Mouse (Mus musculus): ENCODE measurements around the gene Slc44a4. TPM values are rescaled to one million over a fixed set of nuclear protein-coding genes. Genes with fewer than 3 reads are reported as not detected.
"Not testable (repeated sequence)": the region's sequence is repeated elsewhere in the genome, so short reads cannot be mapped to it uniquely, and the experiment has no call there.

The Slc44a4 gene
- polyA plus RNA-seq, 1 experiment, result 14.6 TPM

GRCm38 (mm10) chr17:34897373-34898159, 16.7 kb upstream of the Slc44a4 start:
- H3K4me2 ChIP-seq (ENCODE audit: low read depth), result peak overlapping the region; percentile 98
- no peaks in the 10 kb centered on the region for H3K36me3 ChIP-seq (ENCODE audit: control insufficient read depth, insufficient read depth)
- TF ChIP-seq REST (IDR thresholded peaks at IDR 0.05; ENCODE audit: insufficient read depth, insufficient read length) (no peak), MYOD1 (IDR thresholded peaks at IDR 0.05; ENCODE audit: control insufficient read depth in 1 of 3, insufficient read length in 2 of 3, low read depth in 2 of 3) (peak in 1 of 3 experiments; percentile 0), MAX (IDR thresholded peaks at IDR 0.05; ENCODE audit: low read depth) (no peak), USF1 (IDR thresholded peaks at IDR 0.05; ENCODE audit: low read depth) (no peak), MYOG (IDR thresholded peaks at IDR 0.05; ENCODE audit: control insufficient read depth in 1 of 3, insufficient read depth in 1 of 3, insufficient read length in 2 of 3, low read depth in 2 of 3) (no peak), POLR2AphosphoS2 (IDR thresholded peaks at IDR 0.05; ENCODE audit: insufficient read length, low read depth) (peak; percentile 14)
- H3ac ChIP-seq (ENCODE audit: control insufficient read depth, insufficient read length), result peak overlapping the region; percentile 75
- peak overlapping the region; percentile 91 for H3K4me3 ChIP-seq
- peaks cover 28% of the 10 kb centered on the region for H3K79me2 ChIP-seq (ENCODE audit: control insufficient read depth, insufficient read depth)
- H3K27me3 ChIP-seq (ENCODE audit: control insufficient read depth, insufficient read depth, insufficient read length), result no peaks in the 10 kb centered on the region

GRCm38 (mm10) chr17:34898160-34898586, 16.1 kb upstream of the Slc44a4 start, which contains the start of the genes C2 and Ehmt2:
TSS of gene C2 (minus strand) at chr17:34898265.
TSS of gene Ehmt2 (plus strand) at chr17:34898469.
- H3K4me3 ChIP-seq, result peak within 1 kb of the TSS; percentile 91
- peak within 1 kb of the TSS; percentile 98 for H3K4me2 ChIP-seq (ENCODE audit: low read depth)
- H3K36me3 ChIP-seq (ENCODE audit: control insufficient read depth, insufficient read depth), result peaks cover 4% of the 10 kb centered on the region
- no peaks in the 10 kb centered on the region for H3K27me3 ChIP-seq (ENCODE audit: control insufficient read depth, insufficient read depth, insufficient read length)
- H3K79me2 ChIP-seq (ENCODE audit: control insufficient read depth, insufficient read depth), result peaks cover 28% of the 10 kb centered on the region
- H3ac ChIP-seq (ENCODE audit: control insufficient read depth, insufficient read length), result peak within 1 kb of the TSS; percentile 75
- TF ChIP-seq MYOD1 (IDR thresholded peaks at IDR 0.05; ENCODE audit: control insufficient read depth in 1 of 3, insufficient read length in 2 of 3, low read depth in 2 of 3) (peak; percentile 1 to 84 (median 78)), MYOG (IDR thresholded peaks at IDR 0.05; ENCODE audit: control insufficient read depth in 1 of 3, insufficient read depth in 1 of 3, insufficient read length in 2 of 3, low read depth in 2 of 3) (peak; percentile 57 to 89 (median 69)), TCF3 (IDR thresholded peaks at IDR 0.05; ENCODE audit: insufficient read length, low read depth) (no peak), POLR2AphosphoS2 (IDR thresholded peaks at IDR 0.05; ENCODE audit: insufficient read length, low read depth) (peak; percentile 92), CEBPB (IDR thresholded peaks at IDR 0.05; ENCODE audit: insufficient read depth, poor library complexity, severe bottlenecking) (no peak), TCF12 (IDR thresholded peaks at IDR 0.05; ENCODE audit: insufficient read depth, poor library complexity, severe bottlenecking) (peak; percentile 5), USF1 (IDR thresholded peaks at IDR 0.05; ENCODE audit: low read depth) (peak; percentile 77), MAX (IDR thresholded peaks at IDR 0.05; ENCODE audit: low read depth) (peak; percentile 51), POLR2A (IDR thresholded peaks at IDR 0.05; ENCODE audit: insufficient read length, low read depth) (peak; percentile 79)

- H3K4me3 ChIP-seq, result peak overlapping the region; percentile 91
- no peak for TF ChIP-seq E2F4 (IDR thresholded peaks at IDR 0.05; ENCODE audit: insufficient read depth)
- TF ChIP-seq TCF12 (IDR thresholded peaks at IDR 0.05; ENCODE audit: insufficient read depth, poor library complexity, severe bottlenecking), result no peak
- TF ChIP-seq CEBPB (IDR thresholded peaks at IDR 0.05; ENCODE audit: insufficient read depth, poor library complexity, severe bottlenecking), result no peak
- TF ChIP-seq SRF (IDR thresholded peaks at IDR 0.05; ENCODE audit: control insufficient read depth, insufficient read length, low read depth), result no peak
- no peak for TF ChIP-seq MYOD1 (IDR thresholded peaks at IDR 0.05; ENCODE audit: control insufficient read depth in 1 of 3, insufficient read length in 2 of 3, low read depth in 2 of 3)
- no peak for TF ChIP-seq POLR2AphosphoS2 (IDR thresholded peaks at IDR 0.05; ENCODE audit: insufficient read length, low read depth)
- no peak for TF ChIP-seq MAX (IDR thresholded peaks at IDR 0.05; ENCODE audit: low read depth)
- peak overlapping the region; percentile 75 for H3ac ChIP-seq (ENCODE audit: control insufficient read depth, insufficient read length)
- no peak overlapping the region for H3K4me2 ChIP-seq (ENCODE audit: low read depth)
- H3K27me3 ChIP-seq (ENCODE audit: control insufficient read depth, insufficient read depth, insufficient read length), result no peaks in the 10 kb centered on the region
- peaks cover 28% of the 10 kb centered on the region for H3K79me2 ChIP-seq (ENCODE audit: control insufficient read depth, insufficient read depth)
- H3K36me3 ChIP-seq (ENCODE audit: control insufficient read depth, insufficient read depth), result peaks cover 4% of the 10 kb centered on the region
Measured at GRCm38 (mm10) chr17:34898706-34899052, 15.6 kb upstream of the Slc44a4 start.

GRCm38 (mm10) chr17:34899053-34899889, 15.0 kb upstream of the Slc44a4 start:
- peak overlapping the region; percentile 91 for H3K4me3 ChIP-seq
- TF ChIP-seq POLR2A (IDR thresholded peaks at IDR 0.05; ENCODE audit: insufficient read length, low read depth) (peak; percentile 8), MYOG (IDR thresholded peaks at IDR 0.05; ENCODE audit: control insufficient read depth in 1 of 3, insufficient read depth in 1 of 3, insufficient read length in 2 of 3, low read depth in 2 of 3) (peak in 1 of 3 experiments; percentile 37), MYOD1 (IDR thresholded peaks at IDR 0.05; ENCODE audit: control insufficient read depth in 1 of 3, insufficient read length in 2 of 3, low read depth in 2 of 3) (no peak)
- peaks cover 4% of the 10 kb centered on the region for H3K36me3 ChIP-seq (ENCODE audit: control insufficient read depth, insufficient read depth)
- peaks cover 28% of the 10 kb centered on the region for H3K79me2 ChIP-seq (ENCODE audit: control insufficient read depth, insufficient read depth)
- H3ac ChIP-seq (ENCODE audit: control insufficient read depth, insufficient read length), result peak overlapping the region; percentile 75
- H3K27me3 ChIP-seq (ENCODE audit: control insufficient read depth, insufficient read depth, insufficient read length), result no peaks in the 10 kb centered on the region
- peak overlapping the region; percentile 80 for H3K4me2 ChIP-seq (ENCODE audit: low read depth)

- H3K79me2 ChIP-seq (ENCODE audit: control insufficient read depth, insufficient read depth), result peaks cover 28% of the 10 kb centered on the region
- H3K4me2 ChIP-seq (ENCODE audit: low read depth), result peak overlapping the region; percentile 80
- H3K36me3 ChIP-seq (ENCODE audit: control insufficient read depth, insufficient read depth), result peaks cover 4% of the 10 kb centered on the region
- no peaks in the 10 kb centered on the region for H3K27me3 ChIP-seq (ENCODE audit: control insufficient read depth, insufficient read depth, insufficient read length)
- TF ChIP-seq MYOG (IDR thresholded peaks at IDR 0.05; ENCODE audit: control insufficient read depth in 1 of 3, insufficient read depth in 1 of 3, insufficient read length in 2 of 3, low read depth in 2 of 3) (no peak), E2F4 (IDR thresholded peaks at IDR 0.05; ENCODE audit: insufficient read depth) (no peak), MYOD1 (IDR thresholded peaks at IDR 0.05; ENCODE audit: control insufficient read depth in 1 of 3, insufficient read length in 2 of 3, low read depth in 2 of 3) (no peak), CEBPB (IDR thresholded peaks at IDR 0.05; ENCODE audit: insufficient read depth, poor library complexity, severe bottlenecking) (no peak), REST (IDR thresholded peaks at IDR 0.05; ENCODE audit: insufficient read depth, insufficient read length) (no peak), MAX (IDR thresholded peaks at IDR 0.05; ENCODE audit: low read depth) (no peak), POLR2AphosphoS2 (IDR thresholded peaks at IDR 0.05; ENCODE audit: insufficient read length, low read depth) (no peak), USF1 (IDR thresholded peaks at IDR 0.05; ENCODE audit: low read depth) (peak; percentile 34), TCF3 (IDR thresholded peaks at IDR 0.05; ENCODE audit: insufficient read length, low read depth) (no peak)
- peak overlapping the region; percentile 75 for H3ac ChIP-seq (ENCODE audit: control insufficient read depth, insufficient read length)
- peak overlapping the region; percentile 91 for H3K4me3 ChIP-seq
Measured at GRCm38 (mm10) chr17:34899890-34900243, 14.4 kb upstream of the Slc44a4 start.

GRCm38 (mm10) chr17:34900826-34901225, 13.4 kb upstream of the Slc44a4 start:
- Histone ChIP-seq H3K79me2 (ENCODE audit: control insufficient read depth, insufficient read depth) (peaks cover 28% of the 10 kb centered on the region), H3K4me2 (ENCODE audit: low read depth) (peak overlapping the region; percentile 80)
- not testable (repeated sequence) for H3K4me3 ChIP-seq; H3ac ChIP-seq (ENCODE audit: control insufficient read depth, insufficient read length); H3K36me3 ChIP-seq (ENCODE audit: control insufficient read depth, insufficient read depth); H3K27me3 ChIP-seq (ENCODE audit: control insufficient read depth, insufficient read depth, insufficient read length)

GRCm38 (mm10) chr17:34901948-34902347, 12.3 kb upstream of the Slc44a4 start:
- H3K4me2 ChIP-seq (ENCODE audit: low read depth); H3ac ChIP-seq (ENCODE audit: control insufficient read depth, insufficient read length); H3K27me3 ChIP-seq (ENCODE audit: control insufficient read depth, insufficient read depth, insufficient read length); H3K36me3 ChIP-seq (ENCODE audit: control insufficient read depth, insufficient read depth); H3K4me3 ChIP-seq: not testable (repeated sequence)
- H3K79me2 ChIP-seq (ENCODE audit: control insufficient read depth, insufficient read depth), result peaks cover 28% of the 10 kb centered on the region
